Mouse (Mus musculus) left cerebral cortex, postnatal 14 days (tissue): ENCODE measurements at regions not wholly inside any gene's neighbourhood (a gene's known extent, or its start where the extent isn't known, plus 50 kb on each side); places are given as distances from the start of the nearest gene placed in this dataset.

Experiments
- microRNA-seq, 2 experiments: library from miRNA; unstranded; fragments of <30 nt; microRNA quantifications; one replicate each; pipeline ENCODE4 v1.2.0; 2022

Small RNA genes in the stretch of these regions (microRNA-seq; reads per million reads assigned to microRNA genes)
- gene Gm44377: 0 reads per million in 2 experiments
